Mouse (Mus musculus): ENCODE measurements around the gene Kcnh7.

The Kcnh7 gene

DNA sequence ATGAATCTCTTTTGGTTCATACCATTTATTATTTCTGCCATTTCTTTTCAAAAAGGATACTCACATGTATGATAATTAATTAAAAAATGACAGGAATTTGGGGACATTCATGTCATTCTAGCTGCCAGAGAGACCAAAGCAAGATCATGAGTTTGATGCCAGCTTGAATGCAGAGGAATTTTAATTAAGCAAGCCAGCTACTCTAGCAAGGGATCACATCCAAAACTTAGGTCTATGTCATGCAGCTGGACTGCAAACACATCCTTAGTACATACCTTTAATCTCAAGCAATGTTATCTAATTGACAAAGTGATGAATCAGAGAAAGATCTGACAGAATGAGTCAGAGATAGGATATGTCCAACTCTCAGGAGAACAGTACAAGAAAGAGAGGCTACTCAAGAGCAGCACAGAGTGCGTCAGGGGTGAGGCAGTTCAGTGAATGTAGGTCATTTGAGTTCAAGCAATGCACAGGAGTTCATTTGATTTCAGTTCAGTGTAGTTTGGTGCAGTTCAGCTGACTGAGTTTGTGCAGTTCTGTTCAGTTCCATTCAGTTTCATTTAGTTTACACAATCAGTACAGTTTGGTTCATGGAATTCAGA, 248.7 kb downstream of the Kcnh7 start:
- DNase-seq (ENCODE audit: low spot score): no peak

DNA sequence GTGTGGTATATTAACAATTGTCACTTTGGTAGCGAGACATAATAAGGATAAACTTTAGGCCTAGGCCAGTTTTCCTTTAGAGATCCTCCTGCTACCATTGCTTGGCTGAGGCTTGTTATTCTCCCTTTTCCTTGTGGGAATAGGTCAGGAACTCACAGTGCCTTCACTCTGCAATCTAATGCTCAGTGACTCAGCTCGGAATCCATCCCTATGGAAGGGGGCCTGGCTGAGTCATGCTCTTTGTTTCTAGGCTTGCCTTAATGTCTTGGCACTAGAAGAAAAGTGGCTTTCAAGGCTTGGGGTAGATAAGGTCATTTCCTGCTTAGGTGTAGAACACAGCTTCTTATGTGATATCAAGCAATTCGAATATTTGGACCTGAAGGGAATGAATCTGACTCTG, 255.6 kb downstream of the Kcnh7 start:
- no peak for DNase-seq (ENCODE audit: low spot score)

DNA sequence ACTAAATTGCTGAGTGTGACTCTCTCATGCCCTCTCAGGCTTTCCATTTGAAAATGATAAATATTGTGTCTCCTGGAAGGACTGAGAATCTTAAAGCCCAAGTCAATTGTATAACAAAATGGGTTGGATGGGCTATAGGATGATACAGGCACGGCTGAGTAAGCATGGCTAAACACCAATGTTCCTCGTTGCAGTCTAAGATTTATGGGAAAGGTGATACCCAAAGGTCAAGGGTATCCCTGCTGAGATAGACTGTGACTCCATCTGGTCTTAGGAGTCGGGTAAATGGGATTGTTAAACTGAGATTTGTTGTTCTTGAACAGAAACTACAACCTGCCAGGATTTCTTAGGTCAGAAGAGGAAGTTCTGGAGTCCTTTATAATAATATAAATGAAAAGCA, 256.0 kb downstream of the Kcnh7 start:
- DNase-seq (ENCODE audit: low spot score): no peak

DNA sequence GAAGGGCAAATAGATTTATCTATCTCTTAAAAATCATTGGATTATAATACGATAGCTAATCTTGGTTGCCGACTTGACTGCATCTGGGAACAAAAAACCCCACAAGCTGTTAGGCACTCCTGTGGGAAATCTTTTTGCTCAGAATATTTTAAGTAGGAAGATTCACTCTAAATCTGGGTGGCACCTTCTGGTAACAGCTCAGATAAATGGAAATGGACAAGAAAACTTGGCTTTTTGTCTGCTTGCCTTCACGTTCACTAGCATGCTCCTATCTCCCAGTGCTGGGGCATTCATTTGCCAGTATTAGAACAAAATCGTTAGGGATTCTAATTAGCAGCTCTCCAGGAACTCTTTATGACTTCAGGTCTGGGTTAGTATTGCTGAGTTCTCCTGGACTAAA, 260.3 kb downstream of the Kcnh7 start:
- DNase-seq (ENCODE audit: low spot score): peak; percentile 14

DNA sequence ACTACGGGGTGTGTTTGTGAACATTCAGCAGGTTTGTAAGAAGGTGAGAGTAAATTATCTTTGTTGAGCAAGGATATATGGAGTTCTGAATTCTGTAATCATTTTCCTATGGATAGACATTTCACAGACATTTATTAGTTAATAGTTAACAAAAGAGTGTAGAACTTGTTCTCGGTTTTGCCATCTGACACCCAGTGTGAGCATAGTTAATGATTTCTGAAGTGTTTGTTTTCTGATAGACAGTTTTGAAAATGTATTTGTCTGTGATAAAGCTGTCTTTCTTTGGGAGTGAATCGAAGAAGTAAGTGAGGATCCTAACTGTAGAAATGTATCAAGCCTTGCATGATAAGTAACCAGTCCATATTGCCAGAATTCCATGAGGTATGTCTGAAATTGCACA, 276.4 kb downstream of the Kcnh7 start:
- DNase-seq (ENCODE audit: low spot score): no peak

DNA sequence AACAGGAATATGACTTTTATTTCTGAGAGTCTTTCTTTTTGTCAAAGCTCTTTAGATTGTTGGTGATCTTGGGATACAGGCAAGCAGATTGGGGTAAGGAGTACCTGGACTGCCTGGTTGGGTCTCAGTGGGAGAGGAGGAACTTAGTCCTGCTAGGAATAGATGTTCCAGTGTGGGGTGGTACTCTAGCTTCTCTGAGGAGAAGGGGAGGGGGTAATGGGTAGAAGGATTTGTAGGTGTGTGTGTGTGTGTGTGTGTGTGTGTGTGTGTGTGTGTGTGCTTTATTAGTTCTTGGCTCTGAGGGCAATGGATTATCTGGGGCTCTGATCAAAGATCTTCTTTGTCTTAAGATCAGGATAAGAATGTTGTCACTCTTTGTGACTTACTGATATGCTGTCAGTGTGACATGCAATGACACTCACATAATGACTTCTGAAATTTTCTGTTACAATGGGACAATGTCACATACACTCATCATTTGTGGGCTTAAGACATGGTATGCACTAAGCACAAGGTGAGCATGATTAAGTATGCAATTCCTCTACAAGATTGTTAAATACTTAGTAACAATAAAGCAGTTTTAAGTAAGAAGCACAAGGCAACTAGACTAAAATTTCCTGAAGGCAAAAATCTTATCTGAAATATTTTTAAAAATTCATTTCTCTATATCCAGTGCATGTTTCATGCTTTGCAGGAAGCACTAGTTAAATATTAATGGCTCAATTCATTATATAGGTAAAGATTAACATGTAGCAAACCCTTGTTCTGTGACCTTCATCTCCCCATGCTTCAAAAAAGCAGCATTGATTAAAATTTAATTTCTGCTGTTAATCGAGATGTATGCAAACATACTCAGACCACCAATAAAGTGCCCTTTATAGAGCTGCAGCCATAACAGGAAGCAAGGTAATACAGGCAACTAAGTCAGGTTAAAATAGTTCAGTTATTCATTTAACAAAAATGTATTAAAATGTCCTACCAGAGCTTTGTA, 281.4 kb downstream of the Kcnh7 start:
- DNase-seq (ENCODE audit: low spot score): no peak

DNA sequence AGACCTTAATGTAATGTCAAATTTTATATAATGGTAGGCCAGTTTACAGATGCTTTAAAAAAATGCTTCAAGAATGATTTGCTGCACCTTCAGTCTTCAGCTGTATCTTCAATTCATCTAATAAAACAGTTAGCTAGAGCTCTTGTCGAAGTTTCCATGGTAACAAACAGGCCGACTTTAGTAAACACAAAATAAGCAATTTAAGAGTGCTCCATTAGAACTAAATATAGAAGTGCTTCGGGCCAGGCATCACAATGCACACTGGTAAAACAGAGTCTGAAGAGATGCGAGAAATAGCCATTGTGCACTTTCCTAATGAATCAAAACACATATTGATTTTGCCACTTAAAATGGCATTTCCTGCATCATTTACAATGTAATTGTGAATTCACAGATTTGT, 305.3 kb downstream of the Kcnh7 start:
- DNase-seq (ENCODE audit: low spot score): no peak

DNA sequence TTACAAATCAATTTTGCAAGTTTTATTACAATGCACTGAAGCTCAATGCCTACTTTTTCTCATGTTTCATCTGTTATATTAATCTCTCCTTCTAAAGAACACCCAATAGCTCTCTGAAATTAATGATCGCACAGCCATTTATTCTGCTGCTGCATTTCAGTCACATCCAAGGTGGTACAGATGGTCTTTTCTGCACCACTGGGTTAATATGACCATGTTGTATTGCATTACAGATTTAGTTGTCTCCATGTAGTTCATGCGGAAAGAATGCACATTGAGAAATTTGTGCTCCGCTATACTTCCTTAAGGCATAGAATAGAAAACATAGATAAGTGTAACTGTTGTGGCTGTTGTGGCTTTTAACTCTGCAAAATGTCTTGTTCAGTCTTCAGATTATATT, 328.7 kb downstream of the Kcnh7 start:
- no peak for DNase-seq (ENCODE audit: low spot score)

DNA sequence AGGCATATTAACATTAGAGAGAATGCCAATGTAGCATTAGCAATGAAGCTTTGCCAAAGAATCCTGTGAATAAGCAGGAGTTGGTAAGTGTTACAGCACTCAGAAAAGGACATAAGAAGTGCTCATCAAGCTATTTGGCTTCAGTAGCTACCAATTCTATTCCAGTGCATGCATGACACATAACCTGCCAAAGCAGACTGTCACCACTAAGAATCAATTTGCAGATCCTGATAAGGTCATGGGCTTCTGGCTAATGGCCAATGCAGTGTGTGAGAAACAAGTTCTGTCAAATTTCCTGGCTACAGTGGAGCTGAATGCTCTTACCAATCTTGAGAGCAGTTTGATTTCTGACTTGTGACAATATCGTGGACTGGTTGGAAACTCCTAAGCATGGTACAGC, 341.5 kb downstream of the Kcnh7 start:
- no peak for DNase-seq (ENCODE audit: low spot score)

DNA sequence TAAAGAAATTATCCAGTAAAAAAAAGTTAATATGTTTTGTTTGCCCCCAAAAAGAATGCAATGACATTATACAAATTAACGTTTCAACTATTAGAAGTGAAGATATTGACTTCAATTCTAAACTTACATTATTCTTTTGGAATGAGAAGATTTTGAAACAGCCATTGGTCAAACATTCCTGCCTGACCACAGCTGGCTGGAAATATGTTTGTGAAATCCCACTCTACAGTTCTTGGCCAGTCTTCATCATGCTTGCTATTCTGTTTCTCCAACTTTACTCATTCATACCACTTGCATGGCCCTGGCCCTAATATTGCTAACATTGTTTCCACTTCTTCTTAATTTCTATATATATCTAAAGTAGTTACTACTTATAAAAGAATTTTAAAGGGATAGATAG, 349.8 kb downstream of the Kcnh7 start:
- DNase-seq (ENCODE audit: low spot score): no peak

DNA sequence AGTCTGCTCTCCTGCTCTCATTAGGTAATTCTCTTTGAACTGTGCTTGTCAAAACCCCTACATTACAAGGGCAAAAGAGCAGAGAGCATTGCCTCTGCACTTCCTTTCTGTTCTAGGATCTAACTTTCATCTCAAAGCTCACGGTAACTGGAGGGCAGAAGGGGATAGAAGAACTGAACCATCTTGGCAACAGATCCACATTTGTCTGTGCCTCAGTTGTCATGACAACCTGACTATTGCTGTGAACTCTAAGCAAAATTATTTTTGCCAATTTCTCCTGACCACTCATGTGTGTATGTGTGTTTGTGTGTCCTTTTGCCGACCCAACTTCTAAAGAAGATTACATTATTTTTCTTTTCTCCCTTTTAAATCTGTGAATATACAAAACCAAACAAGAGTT, 364.9 kb downstream of the Kcnh7 start:
- DNase-seq (ENCODE audit: low spot score): no peak

DNA sequence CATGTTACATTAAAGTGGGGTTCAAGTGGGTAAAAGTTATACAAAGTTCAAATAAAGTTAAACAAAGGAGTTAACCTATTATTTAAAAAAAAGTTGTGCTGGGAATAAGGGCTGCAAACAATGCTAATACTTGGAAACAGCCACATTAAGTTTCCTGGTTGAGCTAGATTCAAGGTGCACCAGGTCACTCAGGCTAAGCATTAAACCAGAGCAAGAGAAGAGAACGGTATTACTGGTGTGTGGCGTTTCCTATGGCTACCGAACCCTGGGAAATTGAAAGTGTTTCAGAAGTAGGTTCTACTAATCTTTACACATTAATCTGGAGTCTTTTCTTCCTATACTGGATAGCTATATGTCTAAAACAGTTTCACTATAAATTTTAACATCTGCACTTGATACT, 368.1 kb downstream of the Kcnh7 start:
- DNase-seq (ENCODE audit: low spot score): no peak

DNA sequence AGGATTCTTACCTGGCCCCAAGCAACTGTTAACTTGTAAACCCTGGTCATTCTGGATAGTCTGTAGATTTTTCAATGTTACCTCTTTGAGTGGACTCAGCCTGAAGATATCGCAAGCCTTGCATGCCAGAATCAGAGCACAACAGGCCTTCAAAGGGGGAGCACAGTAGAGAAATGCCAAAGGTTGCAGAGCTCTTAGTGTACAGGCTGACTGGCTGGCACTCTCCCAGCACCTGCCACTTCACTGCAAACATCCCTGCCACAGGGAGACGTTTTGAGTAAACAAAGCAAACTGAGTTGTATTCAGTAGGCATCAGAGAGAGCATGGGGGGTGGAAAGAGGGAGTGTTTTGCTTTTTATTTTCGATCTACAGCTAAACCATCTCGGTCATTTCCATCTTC, 375.3 kb downstream of the Kcnh7 start:
- no peak for DNase-seq (ENCODE audit: low spot score)

DNA sequence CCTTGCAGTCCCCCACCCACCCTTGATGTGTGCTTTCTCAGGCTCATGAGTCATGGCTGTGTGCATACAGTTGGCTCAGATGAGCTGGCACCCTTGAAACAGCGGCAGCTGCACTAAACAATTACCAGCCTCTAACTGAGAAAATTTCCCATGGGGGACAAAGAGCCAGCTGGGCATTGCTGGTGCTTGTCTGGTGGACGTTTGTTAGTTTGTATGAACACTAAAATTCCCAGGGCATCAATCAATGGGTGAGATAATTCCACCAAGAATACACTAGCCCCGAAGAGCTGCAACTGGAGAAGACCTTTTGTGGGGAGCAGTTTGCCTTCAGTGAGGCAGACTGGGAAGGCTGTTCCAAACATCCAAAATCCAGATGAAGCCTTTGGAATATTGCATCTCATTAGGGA, 376.6 kb downstream of the Kcnh7 start:
- DNase-seq (ENCODE audit: low spot score): peak; percentile 62

DNA sequence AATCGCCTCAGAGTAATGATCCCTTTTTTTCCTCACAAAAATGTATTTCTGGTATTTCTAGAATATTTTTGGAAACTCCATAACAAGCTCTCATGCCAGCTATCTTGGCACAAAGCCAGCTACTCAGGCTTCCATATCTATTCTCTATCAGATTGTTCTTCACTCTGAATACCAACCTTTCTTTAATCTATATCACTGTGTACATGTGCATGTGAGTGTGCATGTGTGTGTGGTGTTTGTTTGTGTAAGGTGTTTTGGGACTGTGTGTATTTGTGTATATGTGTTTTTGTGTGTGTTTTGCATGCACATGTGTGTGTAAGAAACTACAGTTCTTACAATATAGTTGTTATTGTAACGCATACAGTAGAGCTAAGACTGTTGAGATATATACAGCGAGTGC, 377.2 kb downstream of the Kcnh7 start:
- DNase-seq (ENCODE audit: low spot score): no peak

DNA sequence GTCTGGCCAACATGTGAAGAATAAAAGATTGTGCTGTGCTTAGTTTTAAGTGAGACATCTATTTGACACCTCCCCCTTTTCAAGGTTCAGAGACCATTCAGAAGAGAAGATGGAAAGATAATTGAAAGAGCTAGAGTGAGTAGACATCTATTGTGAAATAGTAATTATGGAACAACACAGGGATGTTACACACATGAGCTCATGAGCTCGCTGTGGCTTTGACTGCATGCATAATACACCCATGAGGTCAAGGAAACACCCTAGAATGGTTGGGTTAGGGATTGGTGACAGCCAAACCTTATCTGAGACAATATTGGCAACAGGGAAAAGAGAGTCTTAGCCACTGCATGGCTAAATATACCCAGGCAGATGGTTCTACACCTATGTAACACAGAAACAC, 380.1 kb downstream of the Kcnh7 start:
- no peak for DNase-seq (ENCODE audit: low spot score)

DNA sequence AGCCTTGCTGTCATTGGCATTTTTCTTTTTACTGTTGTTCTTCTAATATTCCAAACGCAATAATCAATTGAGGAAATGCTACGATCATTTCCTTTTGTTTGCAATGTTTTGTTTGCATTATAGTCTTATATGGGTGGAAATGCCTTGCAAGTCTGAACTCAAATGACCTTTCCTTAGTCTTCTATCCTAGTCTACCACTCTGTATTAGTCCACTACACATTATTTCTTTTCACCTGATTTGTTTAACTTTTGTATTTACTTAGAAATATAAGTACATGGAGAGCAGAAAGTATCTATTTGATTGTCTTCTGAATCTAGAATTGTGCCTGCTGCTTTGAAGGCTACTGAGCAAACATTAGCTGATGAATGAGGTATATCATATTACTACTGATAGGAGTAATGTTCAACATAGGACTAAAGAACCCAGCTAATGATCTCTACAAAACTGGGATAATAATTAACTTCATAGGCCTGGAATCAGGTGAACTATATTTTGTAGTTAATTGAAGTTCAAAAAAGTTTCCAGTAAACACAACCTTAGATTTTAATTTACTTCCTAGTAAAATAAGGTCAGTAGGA, 399.5 kb downstream of the Kcnh7 start:
- no peak for DNase-seq (ENCODE audit: low spot score)

DNA sequence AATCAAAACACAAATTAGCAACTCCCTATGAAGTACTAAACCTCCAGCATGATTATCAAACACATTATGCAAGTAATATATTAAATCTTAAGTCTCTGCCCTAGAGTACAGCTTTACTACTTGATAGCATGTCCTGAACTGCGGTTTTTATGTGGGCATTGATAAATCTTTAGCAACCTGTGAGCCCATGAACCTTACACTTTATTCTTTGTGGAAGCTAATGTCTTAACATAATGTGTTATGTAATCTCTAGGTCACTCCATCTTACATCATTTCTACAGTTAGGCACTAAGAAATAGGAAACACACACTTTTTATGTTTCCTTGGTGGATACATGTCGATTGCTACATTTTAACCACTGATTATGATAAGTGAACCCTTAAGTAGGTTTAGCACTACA, 437.8 kb downstream of the Kcnh7 start:
- DNase-seq (ENCODE audit: low spot score): no peak

DNA sequence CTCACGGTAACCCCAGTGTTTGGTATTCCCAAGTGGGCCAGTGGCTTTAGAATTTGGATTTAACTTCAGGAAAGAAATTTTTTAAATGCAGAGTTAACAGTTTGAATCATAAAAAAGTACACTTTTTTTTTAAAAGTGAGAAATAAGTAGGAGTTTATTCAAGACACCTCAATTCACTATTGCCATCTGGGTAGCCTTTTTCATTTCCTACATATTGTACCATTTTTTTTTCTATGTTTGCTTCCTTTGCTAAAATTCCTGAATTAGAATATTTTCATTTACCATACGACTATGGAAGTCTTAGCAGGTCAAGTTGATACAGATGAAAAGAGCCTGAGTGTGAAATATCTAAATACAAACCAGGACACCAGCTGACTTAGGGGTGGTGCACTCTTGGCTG, 441.0 kb downstream of the Kcnh7 start:
- no peak for DNase-seq (ENCODE audit: low spot score)

DNA sequence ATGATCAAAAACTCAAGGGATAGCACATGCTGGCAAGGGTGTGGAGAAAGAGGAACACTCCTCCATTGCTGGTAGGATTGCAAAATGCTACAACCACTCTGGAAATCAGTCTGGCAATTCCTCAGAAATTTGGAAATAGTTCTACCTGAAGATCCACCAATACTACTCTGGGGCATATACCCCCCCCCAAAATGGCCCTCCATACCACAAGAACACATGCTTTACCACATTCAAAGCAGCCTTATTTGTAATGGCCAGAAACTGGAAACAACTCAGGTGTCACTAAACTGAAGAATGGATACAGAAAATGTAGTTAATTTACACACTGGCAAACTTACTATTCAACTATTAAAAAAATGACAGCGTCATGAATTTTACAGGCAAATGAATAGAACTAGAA, 453.4 kb downstream of the Kcnh7 start:
- no peak for DNase-seq (ENCODE audit: low spot score)

DNA sequence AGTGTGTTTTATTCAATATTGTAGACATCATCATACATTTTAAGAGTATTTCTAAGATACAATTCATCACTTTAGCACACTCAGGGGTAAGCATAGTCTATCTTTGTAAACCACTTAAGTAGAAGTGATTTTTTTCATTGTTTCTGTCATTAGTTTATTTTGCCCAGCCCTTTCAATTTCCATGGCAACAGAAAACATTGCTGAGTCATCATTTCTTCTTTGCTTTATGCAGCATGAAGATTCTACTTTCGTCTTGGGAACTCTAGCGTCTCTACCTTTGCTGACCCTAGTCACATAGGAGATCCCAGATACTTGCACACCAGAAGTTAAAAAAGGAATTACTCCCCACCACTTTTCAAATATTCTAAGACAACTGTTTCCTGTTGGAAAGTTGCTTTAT, 456.4 kb downstream of the Kcnh7 start:
- no peak for DNase-seq (ENCODE audit: low spot score)

DNA sequence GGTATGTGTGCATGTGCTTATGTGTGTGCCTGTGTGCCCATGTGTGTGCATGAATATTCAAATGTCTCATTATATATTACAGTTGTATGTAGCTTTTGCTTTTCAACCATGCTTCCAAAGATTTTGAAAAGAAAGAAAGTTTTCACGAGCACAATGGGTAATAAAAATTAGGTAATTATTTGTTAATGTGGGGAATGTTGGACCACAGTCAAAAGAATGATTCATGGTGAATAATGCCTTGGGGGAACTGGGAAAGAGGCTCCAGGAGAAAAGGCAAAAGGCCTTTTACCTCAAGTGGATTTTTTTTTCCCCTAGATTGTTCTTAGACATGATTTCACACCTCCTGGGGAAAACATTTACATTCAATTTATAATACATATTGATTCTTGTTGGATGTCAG, 458.1 kb downstream of the Kcnh7 start:
- DNase-seq (ENCODE audit: low spot score): no peak

DNA sequence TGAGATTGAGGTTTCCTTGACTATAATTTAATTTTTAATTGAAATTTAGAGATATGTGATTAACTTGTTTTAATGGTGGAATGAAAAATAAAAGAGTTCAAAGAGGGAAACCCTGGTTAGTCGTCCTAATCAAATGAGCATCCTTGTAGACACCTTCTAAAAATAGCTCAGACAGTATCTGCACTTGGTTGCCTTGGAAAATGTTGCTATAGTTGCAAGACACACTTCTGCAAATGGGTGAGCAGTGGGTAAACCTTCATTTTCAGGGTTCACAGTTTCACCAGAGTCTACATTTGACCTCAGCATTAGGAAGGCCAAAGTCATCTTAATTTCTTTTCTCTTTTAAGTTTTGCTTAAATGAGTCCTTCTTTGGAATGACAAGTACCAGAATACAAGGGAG, 465.7 kb downstream of the Kcnh7 start:
- DNase-seq (ENCODE audit: low spot score): no peak

All from layer of hippocampus, adult 11-12 months (tissue).